Comparison of ENCODE assay signal across 28 mouse cellular contexts in genomic region chr2:59954791-59955190, GRCm38 (mm10).
DNase-seq lines count a peak whose midpoint lies in the region; ATAC-seq and TF ChIP-seq lines count a peak whose summit lies in the region.
"Had no signal": no experiment of that assay in that cellular context is flagged by ENCODE, and none has a peak within 500 bp of the region (broad histone marks: within the 10 kb centered on the region; RNA-seq: fewer than 3 reads in every experiment).

No protein-coding gene starts in this region.

- no peak for ATAC-seq in heart, embryonic 12.5 days (ENCODE audit: insufficient number of reproducible peaks, low FRiP score)
- ATAC-seq in midbrain, postnatal 0 days (ENCODE audit: low FRiP score) = no peak
- ATAC-seq: hindbrain, embryonic 16.5 days; liver, embryonic 12.5 days; liver, postnatal 0 days; lung, postnatal 0 days had no signal

- H3K4me2 ChIP-seq in heart, embryonic 12.5 days = no peak overlapping the region
- no peak overlapping the region for H3K4me2 ChIP-seq in midbrain, postnatal 0 days (ENCODE audit: low read depth, low read length, poor library complexity, severe bottlenecking)
- H3K4me2 ChIP-seq: forebrain, embryonic 12.5 days; kidney, embryonic 15.5 days; liver, embryonic 12.5 days; midbrain, embryonic 12.5 days had no signal

- no peak overlapping the region for H3K4me3 ChIP-seq in heart, embryonic 12.5 days
- no peak overlapping the region for H3K4me3 ChIP-seq in brown adipose tissue, adult 24 weeks (ENCODE audit: insufficient read depth, low read depth, low read length)
- no peak overlapping the region for H3K4me3 ChIP-seq in midbrain, postnatal 0 days (ENCODE audit: low read depth, low read length)
- H3K4me3 ChIP-seq: erythroblast, embryonic 14.5 days; forebrain, embryonic 12.5 days; kidney, embryonic 15.5 days; liver, embryonic 12.5 days; megakaryocyte, embryonic 14.5 days; midbrain, embryonic 12.5 days had no signal

- H3K9me3 ChIP-seq in heart, embryonic 12.5 days (replicated peaks) = no peaks in the 10 kb centered on the region
- no peaks in the 10 kb centered on the region for H3K9me3 ChIP-seq in midbrain, postnatal 0 days (ENCODE audit: low read length)
- H3K9me3 ChIP-seq: forebrain, embryonic 12.5 days; kidney, embryonic 15.5 days; liver, embryonic 12.5 days; megakaryocyte, embryonic 14.5 days; midbrain, embryonic 12.5 days had no signal

- H3K4me1 ChIP-seq in heart, embryonic 12.5 days (replicated peaks) = peaks cover 33% of the 10 kb centered on the region
- H3K4me1 ChIP-seq in brown adipose tissue, adult 24 weeks (ENCODE audit: control insufficient read depth, insufficient read depth, insufficient read length, low read length) = peaks cover 3% of the 10 kb centered on the region; the same call in 1 of the 2 replicates
- H3K4me1 ChIP-seq in midbrain, postnatal 0 days (ENCODE audit: insufficient read depth, low read length) = no peaks in the 10 kb centered on the region
- H3K4me1 ChIP-seq: forebrain, embryonic 12.5 days; kidney, embryonic 15.5 days; liver, embryonic 12.5 days; midbrain, embryonic 12.5 days had no signal

- H3K9ac ChIP-seq in heart, embryonic 12.5 days = no peak overlapping the region
- H3K9ac ChIP-seq in midbrain, postnatal 0 days (replicated peaks; ENCODE audit: low read length, poor library complexity, severe bottlenecking) = no peak overlapping the region
- H3K9ac ChIP-seq: forebrain, embryonic 12.5 days; kidney, embryonic 15.5 days; liver, embryonic 12.5 days; liver, postnatal 0 days; midbrain, embryonic 12.5 days had no signal

- TF ChIP-seq CTCF in midbrain, postnatal 0 days (IDR thresholded peaks at IDR 0.05) = no peak

- 52% methylated on average over 3 of the region's 3 CpGs for WGBS in heart, embryonic 12.5 days
- WGBS in midbrain, postnatal 0 days = 67% methylated on average over 3 of the region's 3 CpGs

- H3K27me3 ChIP-seq in heart, embryonic 12.5 days (replicated peaks) = no peaks in the 10 kb centered on the region
- H3K27me3 ChIP-seq in midbrain, postnatal 0 days (ENCODE audit: insufficient read depth, low read length) = no peaks in the 10 kb centered on the region
- H3K27me3 ChIP-seq: CH12.LX; forebrain, embryonic 12.5 days; kidney, embryonic 15.5 days; liver, embryonic 12.5 days; megakaryocyte, embryonic 14.5 days; midbrain, embryonic 12.5 days had no signal

- DNase-seq in heart, adult 18-20 months = no peak
- peak; percentile 73 for DNase-seq in 3T3-L1 (ENCODE audit: low read depth, low spot score)
- DNase-seq in Muller cell, postnatal 12 days (ENCODE audit: inconsistent ontology term) = peak; percentile 36
- DNase-seq in midbrain, postnatal 0 days (ENCODE audit: low spot score) = no peak
- no peak for DNase-seq in layer of hippocampus, postnatal 25 days (ENCODE audit: extremely low spot score in 1 of 2, low spot score in 1 of 2)
- DNase-seq: adrenal gland, postnatal 25 days; cerebellum, adult 2 months; cerebellum, postnatal 14 days; gastrocnemius, postnatal 10 days; kidney, adult 18-20 months; kidney, postnatal 4 days; layer of hippocampus, postnatal 36 days; left cerebral cortex, postnatal 4 days; liver, postnatal 0 days; lung, postnatal 4 days; thymus, adult 18-20 months; thymus, postnatal 25 days had no signal

- peak overlapping the region; percentile 36 for H3K27ac ChIP-seq in heart, embryonic 12.5 days (ENCODE audit: poor library complexity, severe bottlenecking)
- peak overlapping the region; percentile 26; the same call in 1 of the 2 replicates for H3K27ac ChIP-seq in brown adipose tissue, adult 24 weeks (replicated peaks; ENCODE audit: low read depth, low read length)
- H3K27ac ChIP-seq in midbrain, postnatal 0 days (ENCODE audit: low read depth, low read length) = no peak overlapping the region
- H3K27ac ChIP-seq: forebrain, embryonic 12.5 days; kidney, embryonic 15.5 days; liver, embryonic 12.5 days; midbrain, embryonic 12.5 days had no signal

- peaks cover 29% of the 10 kb centered on the region for H3K36me3 ChIP-seq in heart, embryonic 12.5 days
- peaks cover 10% of the 10 kb centered on the region; the same call in 1 of the 2 replicates for H3K36me3 ChIP-seq in midbrain, postnatal 0 days (ENCODE audit: insufficient read depth, low read length)

Comparison
In these comparisons a context has a peak if more than half of its experiments do, and no peak if none do; other contexts are left out.
1. DNase-seq: peak in 3T3-L1 (single experiment) and Muller cell, postnatal 12 days (single experiment); none in heart, adult 18-20 months (0 of 2), midbrain, postnatal 0 days (single experiment) and layer of hippocampus, postnatal 25 days (0 of 2).